Mouse (Mus musculus) stomach, embryonic 14.5 days (tissue): ENCODE results near the gene Pcsk5. TPM values are rescaled to one million over a fixed set of nuclear protein-coding genes. Genes with fewer than 3 reads are reported as not detected.
"Not testable (repeated sequence)": the region's sequence is repeated elsewhere in the genome, so short reads cannot be mapped to it uniquely, and the experiment has no call there.

ENCODE experiments used
- ATAC-seq: fragments of 200-750 bp; cut with Nextera tagmentation; 2 replicates; pipeline ENCODE4 v1.8.0; 2017; ENCODE audit warnings: low read depth, moderate TSS enrichment; ENCODE audit not compliant: insufficient number of reproducible peaks, insufficient read depth, low FRiP score
- H3K27ac ChIP-seq: fragments of 300-500 bp; sonication (generic); 2 replicates; pipeline ENCODE4 v1.5.1; 2014; ENCODE audit warnings: mild to moderate bottlenecking, low read length, moderate library complexity, mixed read lengths
- H3K27me3 ChIP-seq: fragments of 300-500 bp; sonication (generic); 2 replicates; pipeline ENCODE4 v1.6.1; 2014; ENCODE audit warnings: low read length, control low read depth, mixed read lengths; ENCODE audit not compliant: control insufficient read depth, insufficient read depth
- H3K36me3 ChIP-seq: fragments of 300-500 bp; sonication (generic); 2 replicates; pipeline ENCODE4 v1.6.1; 2014; ENCODE audit warnings: mild to moderate bottlenecking, control low read depth, low read length, moderate library complexity, mixed read lengths; ENCODE audit not compliant: control insufficient read depth, insufficient read depth
- H3K4me1 ChIP-seq: fragments of 300-500 bp; sonication (generic); 2 replicates; pipeline ENCODE4 v1.6.1; 2014; ENCODE audit warnings: low read length, control low read depth, mixed read lengths; ENCODE audit not compliant: control insufficient read depth, insufficient read depth
- H3K4me2 ChIP-seq: fragments of 300-500 bp; sonication (generic); replicated peaks from 2 replicates; pipeline ENCODE4 v1.6.1; 2014; ENCODE audit warnings: low read depth, low read length, control low read depth
- H3K4me3 ChIP-seq: fragments of 300-500 bp; sonication (generic); 2 replicates; pipeline ENCODE4 v1.5.1; 2014; ENCODE audit warnings: low read depth, low read length, control low read depth
- H3K9ac ChIP-seq: fragments of 300-500 bp; sonication (generic); replicated peaks from 2 replicates; pipeline ENCODE4 v1.6.1; 2014; ENCODE audit warnings: low read depth, mild to moderate bottlenecking, control low read depth, low read length, moderate library complexity, mixed read lengths
- H3K9me3 ChIP-seq: fragments of 300-500 bp; sonication (generic); 2 replicates; pipeline ENCODE4 v1.6.1; 2016; ENCODE audit warnings: low read depth, low read length, control low read depth; ENCODE audit not compliant: control insufficient read depth
- WGBS: fragments of 180-500 bp; shearing (Covaris S2); extraction: QIAGEN DNeasy Blood & Tissue Kit; methylation state at CpG from one replicate; pipeline ENCODE4 v1.1.7; 2014; 5-methylcytosine and 5-hydroxymethylcytosine counted together
- polyA plus RNA-seq: library from polyadenylated mRNA; unstranded; fragments of >200 nt; fragmentation: Nextera tagmentation; extraction: Ambion mirVana; gene quantifications from 2 replicates; pipeline ENCODE4 v1.2.1, GENCODE M21; 2014

The Pcsk5 gene
- polyA plus RNA-seq, 1 experiment from 2014 or later = 17.9 TPM

GRCm38 (mm10) chr19:17489041-17489865 lies 348.2 kb downstream of the Pcsk5 start:
- no peaks in the 10 kb centered on the region for H3K9me3 ChIP-seq
- no peak overlapping the region for H3K27ac ChIP-seq
- H3K9ac ChIP-seq = no peak overlapping the region
- no peaks in the 10 kb centered on the region for H3K36me3 ChIP-seq
- WGBS = 52% methylated on average over 17 of the region's 17 CpGs
- H3K4me3 ChIP-seq = no peak overlapping the region
- no peaks in the 10 kb centered on the region for H3K27me3 ChIP-seq
- peaks cover 6% of the 10 kb centered on the region; the same call in 1 of the 2 replicates for H3K4me1 ChIP-seq
- H3K4me2 ChIP-seq = peak overlapping the region; percentile 17; the same call in 1 of the 2 replicates
- ATAC-seq = no peak

DNA sequence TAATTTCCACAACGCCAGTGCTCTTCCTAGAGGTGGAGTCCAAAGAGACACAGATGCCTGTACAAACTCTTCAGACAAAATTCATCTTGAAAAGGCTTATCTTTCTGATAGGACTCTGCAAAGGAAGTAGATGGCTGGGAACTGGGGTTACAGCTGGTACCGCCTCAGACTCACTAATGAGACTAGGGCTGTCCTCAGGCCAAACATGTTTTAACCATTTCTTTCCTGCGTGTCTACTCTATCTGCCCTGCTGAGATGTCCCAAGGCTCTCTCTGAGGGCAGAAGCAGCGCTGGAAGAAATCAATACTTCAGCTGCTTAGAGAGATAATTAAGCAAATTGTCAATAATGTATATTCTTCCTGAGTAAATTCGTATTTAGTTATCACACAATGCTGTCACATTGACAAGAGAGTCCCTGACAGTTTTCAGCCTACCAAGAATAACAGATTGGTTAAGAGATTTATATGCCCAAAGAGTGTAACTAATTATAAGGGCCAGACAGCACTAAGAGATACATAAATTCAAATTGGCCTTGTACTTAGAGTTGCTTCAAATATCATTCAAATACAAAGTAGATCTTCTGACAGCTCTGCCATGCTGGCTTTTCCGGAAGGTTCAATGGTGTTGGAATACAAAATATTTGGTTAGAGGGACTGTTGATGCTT lies 355.2 kb downstream of the Pcsk5 start:
- Histone ChIP-seq H3K36me3 (no peaks in the 10 kb centered on the region), H3K4me2 (no peak overlapping the region), H3K4me3 (no peak overlapping the region), H3K27ac (no peak overlapping the region), H3K9ac (no peak overlapping the region), H3K27me3 (no peaks in the 10 kb centered on the region), H3K9me3 (no peaks in the 10 kb centered on the region), H3K4me1 (no peaks in the 10 kb centered on the region)
- no peak for ATAC-seq
- 50% methylated on average over 6 of the region's 6 CpGs for WGBS

GRCm38 (mm10) chr19:17479471-17479870 lies 358.0 kb downstream of the Pcsk5 start:
- Histone ChIP-seq H3K27me3 (no peaks in the 10 kb centered on the region), H3K4me1 (no peaks in the 10 kb centered on the region), H3K27ac (no peak overlapping the region), H3K4me3 (no peak overlapping the region), H3K9ac (no peak overlapping the region), H3K4me2 (no peak overlapping the region), H3K9me3 (no peaks in the 10 kb centered on the region), H3K36me3 (no peaks in the 10 kb centered on the region)
- WGBS = 94% methylated on average over 5 of the region's 5 CpGs
- ATAC-seq = no peak

DNA sequence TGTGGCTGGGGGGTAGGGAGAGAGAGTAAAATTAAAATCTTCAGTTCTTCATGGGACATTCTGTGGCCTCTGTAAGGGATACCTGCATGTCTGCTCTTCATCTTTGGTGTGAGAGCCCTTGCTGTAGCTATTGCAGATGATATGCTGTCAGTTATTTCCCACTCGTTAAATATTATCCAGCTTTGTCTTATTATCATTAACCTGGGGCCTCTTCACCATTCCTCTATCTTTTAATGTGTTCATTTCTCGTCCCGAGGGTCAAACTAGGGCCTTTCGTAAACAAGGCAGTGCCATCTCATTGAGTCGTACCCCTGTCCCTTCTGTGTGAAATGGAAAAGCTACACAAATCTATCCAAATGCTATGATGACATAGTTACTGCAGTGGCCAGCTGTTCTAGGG lies 361.4 kb downstream of the Pcsk5 start:
- Histone ChIP-seq H3K4me3 (no peak overlapping the region), H3K36me3 (no peaks in the 10 kb centered on the region), H3K4me1 (no peaks in the 10 kb centered on the region; the same call in 1 of the 2 replicates), H3K9ac (no peak overlapping the region), H3K4me2 (no peak overlapping the region), H3K9me3 (no peaks in the 10 kb centered on the region), H3K27ac (no peak overlapping the region), H3K27me3 (no peaks in the 10 kb centered on the region)
- no peak for ATAC-seq
- 76% methylated on average over 5 of the region's 5 CpGs for WGBS

DNA sequence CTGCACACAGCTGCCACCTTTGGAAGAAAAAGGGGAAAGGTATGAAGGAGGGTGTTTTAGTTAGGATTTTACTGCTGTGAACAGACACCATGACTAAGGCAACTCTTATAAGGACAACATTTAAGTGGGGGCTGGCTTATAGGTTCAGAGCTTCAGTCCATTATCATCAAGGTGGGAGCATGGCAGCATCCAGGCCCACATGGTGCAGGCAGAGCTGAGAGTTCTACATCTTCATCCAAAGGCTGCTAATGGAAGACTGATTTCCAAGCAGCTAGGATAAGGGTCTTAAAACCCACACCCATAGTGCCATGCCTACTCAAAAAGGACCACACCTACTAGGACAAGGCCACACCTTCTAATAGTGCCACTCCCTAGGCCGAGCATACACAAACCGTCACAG lies 364.3 kb downstream of the Pcsk5 start:
- H3K9me3 ChIP-seq, H3K4me1 ChIP-seq, H3K4me3 ChIP-seq, ATAC-seq, H3K9ac ChIP-seq, H3K27me3 ChIP-seq, H3K27ac ChIP-seq, H3K36me3 ChIP-seq, H3K4me2 ChIP-seq: not testable (repeated sequence)
- 87% methylated on average over 2 of the region's 2 CpGs for WGBS

GRCm38 (mm10) chr19:17471861-17472260 lies 365.6 kb downstream of the Pcsk5 start:
- H3K4me2 ChIP-seq = no peak overlapping the region
- H3K27ac ChIP-seq = no peak overlapping the region
- WGBS = 35% methylated on average over 7 of the region's 7 CpGs
- no peaks in the 10 kb centered on the region; the same call in 1 of the 2 replicates for H3K4me1 ChIP-seq
- no peak overlapping the region for H3K9ac ChIP-seq
- no peak overlapping the region for H3K4me3 ChIP-seq
- ATAC-seq = no peak
- no peaks in the 10 kb centered on the region for H3K27me3 ChIP-seq
- no peaks in the 10 kb centered on the region for H3K9me3 ChIP-seq
- H3K36me3 ChIP-seq = no peaks in the 10 kb centered on the region

GRCm38 (mm10) chr19:17471196-17471595 lies 366.2 kb downstream of the Pcsk5 start:
- no peak overlapping the region for H3K27ac ChIP-seq
- no peaks in the 10 kb centered on the region; the same call in 1 of the 2 replicates for H3K4me1 ChIP-seq
- no peak overlapping the region for H3K4me2 ChIP-seq
- no peak overlapping the region for H3K4me3 ChIP-seq
- WGBS = 43% methylated on average over 4 of the region's 4 CpGs
- H3K27me3 ChIP-seq = no peaks in the 10 kb centered on the region
- H3K9me3 ChIP-seq = no peaks in the 10 kb centered on the region
- no peak for ATAC-seq
- no peak overlapping the region for H3K9ac ChIP-seq
- H3K36me3 ChIP-seq = no peaks in the 10 kb centered on the region

DNA sequence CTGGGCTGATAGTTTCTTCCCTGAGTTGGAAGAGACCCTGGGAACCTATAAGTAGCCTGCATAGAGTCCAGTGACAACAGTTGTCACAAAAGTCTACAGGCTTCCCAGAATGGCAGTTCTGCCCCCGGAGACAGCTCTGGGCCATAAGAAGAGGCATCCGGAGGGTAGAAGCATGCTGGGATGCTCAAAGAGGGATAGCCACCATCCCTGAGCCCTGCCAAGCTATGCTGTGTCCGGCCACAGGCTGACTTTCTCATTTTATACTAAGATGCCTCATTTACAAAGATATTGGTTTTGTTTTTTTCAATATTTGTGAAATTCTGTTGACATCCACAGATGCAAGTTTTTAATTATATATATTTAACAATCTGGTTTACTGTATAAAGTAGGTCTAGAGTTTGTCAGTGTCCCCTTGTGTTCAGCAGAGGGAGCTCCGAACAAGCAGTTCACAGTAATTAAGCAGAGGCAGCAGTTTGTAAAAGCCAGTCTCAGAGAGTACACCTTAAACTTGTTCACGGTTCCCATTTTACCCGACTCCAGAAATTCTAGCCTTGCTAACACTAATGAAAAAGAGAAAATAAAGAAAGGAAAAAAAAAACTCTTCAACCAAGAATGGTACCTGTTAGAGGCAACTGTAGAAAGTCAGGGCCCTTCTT lies 369.7 kb downstream of the Pcsk5 start:
- Histone ChIP-seq H3K36me3 (no peaks in the 10 kb centered on the region), H3K4me1 (no peaks in the 10 kb centered on the region; the same call in 1 of the 2 replicates), H3K9ac (no peak overlapping the region), H3K4me3 (no peak overlapping the region), H3K27ac (no peak overlapping the region), H3K27me3 (no peaks in the 10 kb centered on the region), H3K4me2 (no peak overlapping the region), H3K9me3 (no peaks in the 10 kb centered on the region)
- no peak for ATAC-seq
- 53% methylated on average over 6 of the region's 6 CpGs for WGBS
